In the genomic region with DNA sequence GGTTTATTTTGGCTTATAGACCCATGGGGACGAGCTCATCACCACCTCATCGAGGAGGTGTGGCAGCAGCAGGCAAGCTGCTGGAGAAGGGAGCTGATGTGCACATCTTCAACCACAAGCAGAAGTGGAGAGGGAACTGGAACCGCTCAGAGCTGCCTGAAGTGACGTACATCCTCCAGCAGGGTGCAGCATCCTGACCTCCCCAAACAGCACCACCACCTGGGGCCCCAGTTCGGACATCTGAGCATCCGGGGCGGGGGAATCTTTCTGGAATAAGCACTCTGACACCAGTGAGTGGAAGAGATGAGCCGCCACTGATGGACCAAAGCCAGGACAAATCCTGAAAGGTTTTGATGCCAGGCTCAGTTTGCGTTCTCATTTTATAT, we compare ENCODE assay signal across 9 mouse cellular contexts. TPM values are rescaled to one million over a fixed set of nuclear protein-coding genes. Genes with fewer than 3 reads are reported as not detected.
DNase-seq lines count a peak whose midpoint lies in the region; ATAC-seq and TF ChIP-seq lines count a peak whose summit lies in the region.
"Had no signal": no experiment of that assay in that cellular context is flagged by ENCODE, and none has a peak within 500 bp of the region (broad histone marks: within the 10 kb centered on the region; RNA-seq: fewer than 3 reads in every experiment).

No protein-coding gene starts in this region.

- no peak overlapping the region for H3K9ac ChIP-seq in hindbrain, embryonic 11.5 days (ENCODE audit: low read depth, low read length)
- no peak overlapping the region for H3K9ac ChIP-seq in liver, embryonic 12.5 days
- H3K9ac ChIP-seq: stomach, embryonic 15.5 days had no signal

- H3K36me3 ChIP-seq in hindbrain, embryonic 11.5 days (ENCODE audit: control insufficient read depth, insufficient read depth, low read length): no peaks in the 10 kb centered on the region
- H3K36me3 ChIP-seq in liver, embryonic 12.5 days: peaks cover 8% of the 10 kb centered on the region; the same call in 1 of the 2 replicates
- H3K36me3 ChIP-seq: stomach, embryonic 15.5 days had no signal

- DNase-seq in left cerebral cortex, adult 2 months (ENCODE audit: extremely low spot score in 1 of 2, low spot score in 2 of 2): peak; percentile 40 to 61
- DNase-seq in left cerebral cortex, adult 8-10 months (ENCODE audit: low spot score in 2 of 2): no peak
- DNase-seq in MEL-GATA-1-ER (ENCODE audit: extremely low read depth, low read depth): peak; percentile 58
- peak; percentile 83 to 84 for DNase-seq in cerebellum, postnatal 10 days
- DNase-seq in hindbrain, embryonic 11.5 days (ENCODE audit: low spot score): peak; percentile 69
- DNase-seq in yolk sac, embryonic 10.5 days (ENCODE audit: low spot score): peak; percentile 33

- H3K9me3 ChIP-seq in hindbrain, embryonic 11.5 days (ENCODE audit: control insufficient read depth, low read length): no peaks in the 10 kb centered on the region
- no peaks in the 10 kb centered on the region for H3K9me3 ChIP-seq in liver, embryonic 12.5 days (replicated peaks)
- H3K9me3 ChIP-seq: stomach, embryonic 15.5 days had no signal

- ATAC-seq in hindbrain, embryonic 11.5 days (ENCODE audit: low FRiP score): no peak; the same call in 1 of the 2 replicates
- ATAC-seq in liver, embryonic 12.5 days: 0 out of 2 replicates have a peak, but pooled peaks have one; percentile 42
- peak; percentile 93 for ATAC-seq in monocyte, adult 5-6 weeks (replicated peaks; ENCODE audit: insufficient number of reproducible peaks, low FRiP score, low TSS enrichment, poor library complexity, severe bottlenecking)

- no peaks in the 10 kb centered on the region for H3K4me1 ChIP-seq in hindbrain, embryonic 11.5 days (replicated peaks; ENCODE audit: control insufficient read depth, insufficient read depth, low read length)
- H3K4me1 ChIP-seq in liver, embryonic 12.5 days: peaks cover 7% of the 10 kb centered on the region
- H3K4me1 ChIP-seq: stomach, embryonic 15.5 days had no signal

- WGBS in hindbrain, embryonic 11.5 days: 23% methylated on average over 9 of the region's 9 CpGs
- 17% methylated on average over 9 of the region's 9 CpGs for WGBS in liver, embryonic 12.5 days (ENCODE audit: insufficient replicate concordance)

- no peak overlapping the region for H3K4me3 ChIP-seq in left cerebral cortex, adult 2 months
- no peak overlapping the region for H3K4me3 ChIP-seq in hindbrain, embryonic 11.5 days (ENCODE audit: low read depth, low read length)
- no peak overlapping the region for H3K4me3 ChIP-seq in liver, embryonic 12.5 days
- H3K4me3 ChIP-seq: stomach, embryonic 15.5 days had no signal

- no peak overlapping the region for H3K27ac ChIP-seq in left cerebral cortex, adult 2 months
- no peak overlapping the region for H3K27ac ChIP-seq in hindbrain, embryonic 11.5 days (ENCODE audit: low read depth, low read length)
- no peak overlapping the region for H3K27ac ChIP-seq in liver, embryonic 12.5 days
- H3K27ac ChIP-seq: stomach, embryonic 15.5 days had no signal

- intact Hi-C loops in left cerebral cortex, adult 2 months (cut with DNase I): loop anchor here (1.0 kb wide), 1 partner anchor 107 kb away; no protein-coding TSS in a partner anchor

- no peak overlapping the region for H3K4me2 ChIP-seq in hindbrain, embryonic 11.5 days (replicated peaks; ENCODE audit: low read depth, low read length)
- no peak overlapping the region for H3K4me2 ChIP-seq in liver, embryonic 12.5 days
- H3K4me2 ChIP-seq: stomach, embryonic 15.5 days had no signal

- peak; percentile 70 for TF ChIP-seq CTCF in left cerebral cortex, adult 2 months (IDR thresholded peaks at IDR 0.05)

- no peaks in the 10 kb centered on the region for H3K27me3 ChIP-seq in hindbrain, embryonic 11.5 days (ENCODE audit: control insufficient read depth, insufficient read depth, low read length)
- peaks cover 18% of the 10 kb centered on the region; the same call in 1 of the 2 replicates for H3K27me3 ChIP-seq in liver, embryonic 12.5 days (replicated peaks)
- H3K27me3 ChIP-seq: stomach, embryonic 15.5 days had no signal

RNA-seq across cellular contexts. Expression of gene Adra1d, which starts 31.5 kb away (rescaled TPM):
- total RNA-seq in left cerebral cortex, adult 2 months (2021): 10 to 100 TPM; 64.3 to 65.7 TPM
- total RNA-seq in left cerebral cortex, adult 8-10 months (2022): 10 to 100 TPM; 33.6 to 38.2 (median 36.4) TPM
- 0.17 and 0.18 TPM in 2 replicates for polyA plus RNA-seq in hindbrain, embryonic 11.5 days (2014; fragmentation: Nextera tagmentation; extraction: Ambion mirVana)
- 1.3 and 1.4 TPM in 2 replicates for polyA plus RNA-seq in liver, embryonic 12.5 days (2016; fragmentation: Nextera tagmentation; extraction: Ambion mirVana)
- not detected in 3 replicates for total RNA-seq in monocyte, adult 5-6 weeks (2017)

RNA-seq across cellular contexts. Expression of gene Smox, which starts 39.3 kb away (rescaled TPM):
- 10 to 100 TPM; 68.9 to 80.3 TPM for total RNA-seq in left cerebral cortex, adult 2 months (2021)
- 10 to 100 TPM; 48.6 to 64.3 (median 57.9) TPM for total RNA-seq in left cerebral cortex, adult 8-10 months (2022)
- 25.6 and 26.5 TPM in 2 replicates for polyA plus RNA-seq in hindbrain, embryonic 11.5 days (2014; fragmentation: Nextera tagmentation; extraction: Ambion mirVana)
- polyA plus RNA-seq in liver, embryonic 12.5 days (2016; fragmentation: Nextera tagmentation; extraction: Ambion mirVana): 105 and 116 TPM in 2 replicates
- 8.0 to 34.0 TPM (median 20.6 TPM) in 3 replicates for total RNA-seq in monocyte, adult 5-6 weeks (2017)

Comparison
In these comparisons a context has a peak if more than half of its experiments do, and no peak if none do; other contexts are left out.
1. DNase-seq: peak in left cerebral cortex, adult 2 months (2 of 2), MEL-GATA-1-ER (single experiment), cerebellum, postnatal 10 days (2 of 2), hindbrain, embryonic 11.5 days (single experiment) and yolk sac, embryonic 10.5 days (single experiment); none in left cerebral cortex, adult 8-10 months (0 of 2).
2. RNA of gene Adra1d, which starts 31.5 kb away (total RNA-seq): 64.3 to 65.7 TPM in left cerebral cortex, adult 2 months and 33.6 to 38.2 TPM in left cerebral cortex, adult 8-10 months; not detected in monocyte, adult 5-6 weeks; every median in the first group is over 10 times any median in the second.